ENCODE assay signal across 9 mouse cellular contexts in the genomic region with DNA sequence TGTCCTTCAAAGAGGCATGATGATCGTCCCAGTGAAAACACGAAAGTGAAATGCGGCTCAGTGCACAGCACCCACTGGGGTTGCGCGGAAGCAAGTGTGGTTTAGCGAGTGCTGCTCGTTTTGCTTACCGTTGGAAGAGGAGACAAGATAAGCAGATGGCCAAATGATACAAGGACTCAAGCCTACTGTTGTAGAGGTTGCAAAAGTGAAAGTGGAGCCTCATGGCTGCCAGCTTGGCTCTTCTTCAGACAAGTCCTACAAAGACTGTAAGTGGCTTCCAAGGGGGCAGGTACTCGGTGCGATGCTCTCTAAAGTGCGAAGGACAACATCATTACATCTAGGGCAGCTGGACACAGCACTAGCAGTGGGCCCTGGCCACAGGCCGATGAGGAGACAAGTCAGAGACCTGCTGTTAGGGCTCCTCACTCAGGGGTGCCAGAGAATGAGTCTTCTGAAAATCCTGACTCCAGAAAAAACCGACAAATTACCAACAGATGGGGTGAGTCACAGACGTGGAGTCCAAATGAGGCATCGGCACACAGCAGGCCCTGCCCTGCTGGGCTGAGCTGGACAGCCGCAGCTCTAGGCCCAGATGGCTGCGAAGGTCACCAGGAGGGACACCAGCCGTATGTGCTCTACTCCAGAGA.
DNase-seq lines count a peak whose midpoint lies in the region; ATAC-seq lines count a peak whose summit lies in the region.
"Had no signal": no experiment of that assay in that cellular context is flagged by ENCODE, and none has a peak within 500 bp of the region (broad histone marks: within the 10 kb centered on the region; RNA-seq: fewer than 3 reads in every experiment).

No protein-coding gene starts in this region.

- ATAC-seq in erythroid progenitor cell, adult 5-6 weeks (replicated peaks; ENCODE audit: low FRiP score, poor library complexity, severe bottlenecking) = peak; percentile 52

- intact Hi-C loops in left cerebral cortex, postnatal 4 days (cut with DNase I) = loop anchor here (10.0 kb wide), 1 partner anchor 225 kb away; a partner anchor contains a TSS

- DNase-seq in layer of hippocampus, adult 11-12 months (ENCODE audit: low spot score) = peak; percentile 24
- no peak for DNase-seq in layer of hippocampus, adult 9-10 months (ENCODE audit: low spot score)
- peak; percentile 39 for DNase-seq in adrenal gland, postnatal 10 days
- peak; percentile 80 for DNase-seq in left cerebral cortex, postnatal 4 days
- no peak for DNase-seq in lung, postnatal 4 days
- no peak for DNase-seq in urinary bladder, postnatal 10 days (ENCODE audit: low spot score)
- DNase-seq in thymus, postnatal 25 days = no peak
- DNase-seq: retina, postnatal 1 day had no signal

Comparison
In these comparisons a context has a peak if more than half of its experiments do, and no peak if none do; other contexts are left out.
1. DNase-seq: peak in layer of hippocampus, adult 11-12 months (single experiment), adrenal gland, postnatal 10 days (single experiment) and left cerebral cortex, postnatal 4 days (single experiment); none in layer of hippocampus, adult 9-10 months (single experiment), lung, postnatal 4 days (0 of 2), urinary bladder, postnatal 10 days (single experiment) and thymus, postnatal 25 days (single experiment).